Comparison of ENCODE assay signal across 14 mouse cellular contexts in genomic region chr13:98689605-98690290, GRCm38 (mm10). TPM values are rescaled to one million over a fixed set of nuclear protein-coding genes. Genes with fewer than 3 reads are reported as not detected.
A peak's percentile ranks its signal among the peaks of the same experiment; 100 is the strongest.
DNase-seq lines count a peak whose midpoint lies in the region; ATAC-seq and TF ChIP-seq lines count a peak whose summit lies in the region.
"Had no signal": no experiment of that assay in that cellular context is flagged by ENCODE, and none has a peak within 500 bp of the region (broad histone marks: within the 10 kb centered on the region; RNA-seq: fewer than 3 reads in every experiment).

No protein-coding gene starts in this region.

- DNase-seq in heart, embryonic 10.5 days (ENCODE audit: low spot score), result no peak
- no peak for DNase-seq in ovary, adult 18-20 months (ENCODE audit: low spot score)
- DNase-seq in thymus, postnatal 25 days, result no peak
- DNase-seq: cerebellum, adult 18-20 months; thymus, postnatal 36 days had no signal

- H3K79me3 ChIP-seq in C2C12 (ENCODE audit: low read depth), result peaks cover 24% of the 10 kb centered on the region

- peak overlapping the region; percentile 71 for H3K27ac ChIP-seq in heart, embryonic 10.5 days
- no peak overlapping the region for H3K27ac ChIP-seq in intestine, postnatal 0 days (ENCODE audit: low read depth, low read length)
- H3K27ac ChIP-seq in lung, embryonic 16.5 days (ENCODE audit: low read length), result peak overlapping the region; percentile 72
- H3K27ac ChIP-seq: neural tube, embryonic 13.5 days had no signal

- H3K4me2 ChIP-seq in intestine, postnatal 0 days (replicated peaks; ENCODE audit: low read depth), result peak overlapping the region; percentile 76
- peak overlapping the region; percentile 38 for H3K4me2 ChIP-seq in lung, embryonic 16.5 days (ENCODE audit: low read depth, low read length)
- H3K4me2 ChIP-seq: neural tube, embryonic 13.5 days had no signal

- H3K27me3 ChIP-seq in C2C12 (ENCODE audit: control insufficient read depth, insufficient read depth, insufficient read length), result no peaks in the 10 kb centered on the region
- peaks cover 23% of the 10 kb centered on the region for H3K27me3 ChIP-seq in heart, embryonic 10.5 days (ENCODE audit: insufficient read depth, poor library complexity, severe bottlenecking)
- no peaks in the 10 kb centered on the region for H3K27me3 ChIP-seq in intestine, postnatal 0 days (replicated peaks; ENCODE audit: control insufficient read depth, insufficient read depth, low read length)
- H3K27me3 ChIP-seq in lung, embryonic 16.5 days (ENCODE audit: control insufficient read depth, insufficient read depth, low read depth, low read length), result peaks cover 7% of the 10 kb centered on the region; the same call in 1 of the 2 replicates

- H3K9ac ChIP-seq in intestine, postnatal 0 days (ENCODE audit: low read depth, low read length), result 0 out of 2 replicates have a peak overlapping the region, but pooled peaks have one; percentile 11
- 0 out of 2 replicates have a peak overlapping the region, but pooled peaks have one; percentile 32 for H3K9ac ChIP-seq in lung, embryonic 16.5 days (ENCODE audit: low read length)
- H3K9ac ChIP-seq: neural tube, embryonic 13.5 days had no signal

- no peaks in the 10 kb centered on the region for H3K9me3 ChIP-seq in heart, embryonic 10.5 days
- H3K9me3 ChIP-seq in intestine, postnatal 0 days (ENCODE audit: control insufficient read depth), result no peaks in the 10 kb centered on the region
- H3K9me3 ChIP-seq in lung, embryonic 16.5 days (ENCODE audit: control insufficient read depth, low read length), result no peaks in the 10 kb centered on the region
- H3K9me3 ChIP-seq: neural tube, embryonic 13.5 days had no signal

- no peak for TF ChIP-seq CTCF in C2C12 (IDR thresholded peaks at IDR 0.05; ENCODE audit: control insufficient read depth, insufficient read depth, insufficient read length)
- no peak for TF ChIP-seq CTCF in intestine, postnatal 0 days (IDR thresholded peaks at IDR 0.05; ENCODE audit: low read depth)

- H3ac ChIP-seq in C2C12 (ENCODE audit: control insufficient read depth, insufficient read length, low read depth), result no peak overlapping the region

- 30% methylated on average over 11 of the region's 11 CpGs for WGBS in heart, embryonic 10.5 days
- 20% methylated on average over 11 of the region's 11 CpGs for WGBS in intestine, postnatal 0 days
- WGBS in lung, embryonic 16.5 days, result 25% methylated on average over 11 of the region's 11 CpGs

- H3K4me1 ChIP-seq in heart, embryonic 10.5 days, result peaks cover 19% of the 10 kb centered on the region
- 0 out of 2 replicates have a peak, but pooled peaks cover 2% of the 10 kb centered on the region for H3K4me1 ChIP-seq in intestine, postnatal 0 days (replicated peaks; ENCODE audit: control insufficient read depth, insufficient read depth, low read length)
- H3K4me1 ChIP-seq in lung, embryonic 16.5 days (replicated peaks; ENCODE audit: control insufficient read depth, insufficient read depth, low read length), result peaks cover 12% of the 10 kb centered on the region; the same call in 1 of the 2 replicates

- H3K36me3 ChIP-seq in C2C12 (ENCODE audit: control insufficient read depth, insufficient read depth), result peaks cover 11% of the 10 kb centered on the region
- no peaks in the 10 kb centered on the region for H3K36me3 ChIP-seq in heart, embryonic 10.5 days
- peaks cover 28% of the 10 kb centered on the region for H3K36me3 ChIP-seq in intestine, postnatal 0 days (ENCODE audit: control insufficient read depth, insufficient read depth)
- no peaks in the 10 kb centered on the region for H3K36me3 ChIP-seq in lung, embryonic 16.5 days (ENCODE audit: control insufficient read depth, insufficient read depth, low read length)
- H3K36me3 ChIP-seq: neural tube, embryonic 13.5 days had no signal

- no peak for ATAC-seq in intestine, postnatal 0 days
- peak; percentile 64 for ATAC-seq in lung, embryonic 16.5 days (ENCODE audit: low read depth)
- no peak for ATAC-seq in erythroblast, adult 5-6 weeks (replicated peaks; ENCODE audit: low FRiP score, poor library complexity, severe bottlenecking)

- H3K4me3 ChIP-seq in C2C12 (ENCODE audit: insufficient read depth, poor library complexity, severe bottlenecking), result peak overlapping the region; percentile 34
- H3K4me3 ChIP-seq in heart, embryonic 10.5 days, result peak overlapping the region; percentile 36
- peak overlapping the region; percentile 26 for H3K4me3 ChIP-seq in intestine, postnatal 0 days (ENCODE audit: low read depth, low read length)
- peak overlapping the region; percentile 31 for H3K4me3 ChIP-seq in lung, embryonic 16.5 days (ENCODE audit: low read length)
- H3K4me3 ChIP-seq: neural tube, embryonic 13.5 days had no signal

- peaks cover 41% of the 10 kb centered on the region for H3K79me2 ChIP-seq in C2C12 (ENCODE audit: control insufficient read depth, insufficient read depth)

TF ChIP-seq in C2C12, 6 proteins besides CTCF, POLR2A, EP300 and RAD21:
- TF ChIP-seq MAX (IDR thresholded peaks at IDR 0.05) (no peak), CEBPB (IDR thresholded peaks at IDR 0.05; ENCODE audit: low read depth) (no peak), MYOD1 (IDR thresholded peaks at IDR 0.05; ENCODE audit: control insufficient read depth, insufficient read length, low read depth) (no peak), FOSL1 (IDR thresholded peaks at IDR 0.05; ENCODE audit: insufficient read depth, low read length, poor library complexity, severe bottlenecking) (no peak), MYOG (IDR thresholded peaks at IDR 0.05; ENCODE audit: control insufficient read depth, extremely low read depth, insufficient read length) (no peak), USF1 (IDR thresholded peaks at IDR 0.05; ENCODE audit: low read depth) (no peak)

RNA-seq across cellular contexts. Expression of gene Tmem171, which starts 4.9 kb away (rescaled TPM):
- 13.0 TPM for polyA plus RNA-seq in C2C12 (2012; fragmentation: generic; extraction: Trizol)
- 0.73 and 1.0 TPM in 2 replicates for polyA plus RNA-seq in heart, embryonic 10.5 days (2016; fragmentation: Nextera tagmentation; extraction: Ambion mirVana)
- 48.6 and 56.7 TPM in 2 replicates for polyA plus RNA-seq in intestine, postnatal 0 days (2015; fragmentation: Nextera tagmentation; extraction: Ambion mirVana)
- 24.0 and 27.5 TPM in 2 replicates for polyA plus RNA-seq in lung, embryonic 16.5 days (2015; fragmentation: Nextera tagmentation; extraction: Ambion mirVana)
- not detected in 2 replicates for total RNA-seq in erythroblast, adult 5-6 weeks (2015; ENCODE audit: low replicate concordance)
- 0.98 TPM in 1 of 2 replicates, not detected in the other for total RNA-seq in erythroblast, adult 5-6 weeks (2017; ENCODE audit: low replicate concordance)
- total RNA-seq: ES-E14 had no signal
- polyA plus RNA-seq: neural tube, embryonic 13.5 days had no signal

RNA-seq across cellular contexts. Expression of gene Tmem174, which starts 52.5 kb away (rescaled TPM):
- polyA plus RNA-seq in C2C12 (2012; fragmentation: generic; extraction: Trizol), result not detected
- 0.05 TPM in 1 of 2 replicates, not detected in the other for polyA plus RNA-seq in heart, embryonic 10.5 days (2016; fragmentation: Nextera tagmentation; extraction: Ambion mirVana)
- 0.21 and 0.34 TPM in 2 replicates for polyA plus RNA-seq in intestine, postnatal 0 days (2015; fragmentation: Nextera tagmentation; extraction: Ambion mirVana)
- polyA plus RNA-seq in lung, embryonic 16.5 days (2015; fragmentation: Nextera tagmentation; extraction: Ambion mirVana), result not detected in 2 replicates
- not detected in 2 replicates for total RNA-seq in erythroblast, adult 5-6 weeks (2015; ENCODE audit: low replicate concordance)
- total RNA-seq in erythroblast, adult 5-6 weeks (2017; ENCODE audit: low replicate concordance), result not detected in 2 replicates
- total RNA-seq: ES-E14; left cerebral cortex, postnatal 10 days; megakaryocyte progenitor cell, adult 5-6 weeks had no signal
- polyA plus RNA-seq: embryonic facial prominence, embryonic 14.5 days; neural tube, embryonic 13.5 days had no signal
